Mouse (Mus musculus): ENCODE results near the gene Alpl.

GRCm38 (mm10) chr4:137732361-137732760 is 63.8 kb downstream of the Alpl start:
- TF ChIP-seq POLR2A (IDR thresholded peaks at IDR 0.05; ENCODE audit: control insufficient read depth in 1 of 2, insufficient read depth in 1 of 2, low read depth in 1 of 2, low read length in 2 of 2, poor library complexity in 1 of 2): no peak
- TF ChIP-seq MAX (IDR thresholded peaks at IDR 0.05; ENCODE audit: low read length): no peak
- no peak for TF ChIP-seq HCFC1 (IDR thresholded peaks at IDR 0.05; ENCODE audit: low read depth, low read length)
- no peak for TF ChIP-seq USF2 (IDR thresholded peaks at IDR 0.05; ENCODE audit: borderline replicate concordance in 1 of 2, insufficient read depth in 1 of 2, low read depth in 1 of 2, low read length in 2 of 2)
- no peak for TF ChIP-seq CTCF (IDR thresholded peaks at IDR 0.05 in 2 of 3, conservative IDR thresholded peaks at IDR 0.05 in 1 of 3; ENCODE audit: control insufficient read depth in 1 of 3, insufficient read depth in 1 of 3, low read depth in 2 of 3, low read length in 3 of 3, poor library complexity in 1 of 3, severe bottlenecking in 1 of 3)
- TF ChIP-seq RAD21 (IDR thresholded peaks at IDR 0.05; ENCODE audit: low read depth, low read length): no peak
- no peak for TF ChIP-seq SIN3A (IDR thresholded peaks at IDR 0.05; ENCODE audit: low read length)
- TF ChIP-seq ZC3H11A (IDR thresholded peaks at IDR 0.05; ENCODE audit: low read depth, low read length): no peak
- no peak for TF ChIP-seq UBTF (IDR thresholded peaks at IDR 0.05; ENCODE audit: borderline replicate concordance, insufficient read depth, low read depth, low read length)
- no peak for TF ChIP-seq CHD2 (IDR thresholded peaks at IDR 0.05; ENCODE audit: low read length)
- TF ChIP-seq ZNF384 (IDR thresholded peaks at IDR 0.05; ENCODE audit: low read depth, low read length): no peak
- no peak for TF ChIP-seq JUND (IDR thresholded peaks at IDR 0.05; ENCODE audit: low read depth, low read length)
- TF ChIP-seq USF1 (IDR thresholded peaks at IDR 0.05; ENCODE audit: low read depth, low read length): no peak
